20 mouse cellular contexts compared by ENCODE assay signal in genomic region chr7:139845101-139845500, GRCm38 (mm10). TPM values are rescaled to one million over a fixed set of nuclear protein-coding genes. Genes with fewer than 3 reads are reported as not detected.
"Had no signal": no experiment of that assay in that cellular context is flagged by ENCODE, and none has a peak within 500 bp of the region (broad histone marks: within the 10 kb centered on the region; RNA-seq: fewer than 3 reads in every experiment).

No protein-coding gene starts in this region.

- H3K27ac ChIP-seq: kidney, postnatal 0 days; liver, embryonic 13.5 days; neural tube, embryonic 13.5 days had no signal

- H3K4me2 ChIP-seq: liver, embryonic 13.5 days; midbrain, embryonic 11.5 days; neural tube, embryonic 13.5 days had no signal

- H3K27me3 ChIP-seq: liver, embryonic 13.5 days; neural tube, embryonic 13.5 days had no signal

- H3K9ac ChIP-seq: liver, embryonic 13.5 days; neural tube, embryonic 13.5 days had no signal

- H3K4me3 ChIP-seq: liver, embryonic 13.5 days; myocyte; neural tube, embryonic 13.5 days had no signal

- H3K9me3 ChIP-seq: liver, embryonic 13.5 days had no signal

- H3K36me3 ChIP-seq: liver, embryonic 13.5 days had no signal

- DNase-seq: kidney, adult 2 months; kidney, postnatal 25 days; liver, embryonic 13.5 days; lung, adult 2 months; lung, postnatal 14 days; lung, postnatal 4 days; midbrain, embryonic 14.5 days; thymus, adult 18-20 months; thymus, postnatal 36 days had no signal

- H3K4me1 ChIP-seq: liver, embryonic 13.5 days had no signal

RNA-seq across cellular contexts. Expression of gene Adgra1, which starts 11.1 kb away (rescaled TPM):
- total RNA-seq: liver, adult 2 months; megakaryocyte progenitor cell, adult 5-6 weeks; megakaryocyte-erythroid progenitor cell, adult 5-6 weeks; monocyte, adult 5-6 weeks had no signal
- polyA plus RNA-seq: limb, embryonic 11.5 days; liver, adult 2 months; liver, embryonic 13.5 days; lung, embryonic 16.5 days had no signal

RNA-seq across cellular contexts. Expression of gene Kndc1, which starts 49.4 kb away (rescaled TPM):
- total RNA-seq: megakaryocyte progenitor cell, adult 5-6 weeks; megakaryocyte-erythroid progenitor cell, adult 5-6 weeks; monocyte, adult 5-6 weeks had no signal
- polyA plus RNA-seq: limb, embryonic 11.5 days; liver, adult 2 months; liver, embryonic 16.5 days had no signal
